ENCODE assay signal across 9 mouse cellular contexts in genomic region chr9:118556951-118557780, GRCm38 (mm10). TPM values are rescaled to one million over a fixed set of nuclear protein-coding genes. Genes with fewer than 3 reads are reported as not detected.
A peak's percentile ranks its signal among the peaks of the same experiment; 100 is the strongest.
DNase-seq lines count a peak whose midpoint lies in the region; ATAC-seq lines count a peak whose summit lies in the region.
"Had no signal": no experiment of that assay in that cellular context is flagged by ENCODE, and none has a peak within 500 bp of the region (broad histone marks: within the 10 kb centered on the region; RNA-seq: fewer than 3 reads in every experiment).

No protein-coding gene starts in this region.

- no peaks in the 10 kb centered on the region for H3K27me3 ChIP-seq in forebrain, embryonic 13.5 days
- H3K27me3 ChIP-seq in forebrain, embryonic 10.5 days (ENCODE audit: poor library complexity, severe bottlenecking): no peaks in the 10 kb centered on the region
- no peaks in the 10 kb centered on the region for H3K27me3 ChIP-seq in liver, embryonic 12.5 days (replicated peaks)
- H3K27me3 ChIP-seq: limb, embryonic 13.5 days had no signal

- no peak for ATAC-seq in forebrain, embryonic 13.5 days
- 0 out of 2 replicates have a peak, but pooled peaks have one; percentile 18 for ATAC-seq in liver, embryonic 12.5 days

- H3K4me3 ChIP-seq in forebrain, embryonic 13.5 days: no peak overlapping the region
- no peak overlapping the region for H3K4me3 ChIP-seq in forebrain, embryonic 10.5 days
- no peak overlapping the region for H3K4me3 ChIP-seq in liver, embryonic 12.5 days
- H3K4me3 ChIP-seq: limb, embryonic 13.5 days had no signal

- peak overlapping the region; percentile 59 for H3K27ac ChIP-seq in forebrain, embryonic 13.5 days
- H3K27ac ChIP-seq in forebrain, embryonic 10.5 days: no peak overlapping the region
- H3K27ac ChIP-seq in liver, embryonic 12.5 days: no peak overlapping the region
- H3K27ac ChIP-seq: limb, embryonic 13.5 days had no signal

- intact Hi-C loops in heart, postnatal 25 days (cut with DNase I): no loop called here

- no peak overlapping the region for H3K4me2 ChIP-seq in forebrain, embryonic 13.5 days
- no peak overlapping the region for H3K4me2 ChIP-seq in liver, embryonic 12.5 days
- H3K4me2 ChIP-seq: limb, embryonic 13.5 days had no signal

- 75% methylated on average over 24 of the region's 24 CpGs for WGBS in forebrain, embryonic 13.5 days
- WGBS in forebrain, embryonic 10.5 days: 90% methylated on average over 24 of the region's 24 CpGs
- 90% methylated on average over 24 of the region's 24 CpGs for WGBS in liver, embryonic 12.5 days (ENCODE audit: insufficient replicate concordance)

- no peak for DNase-seq in forebrain, embryonic 10.5 days (ENCODE audit: extremely low spot score, low spot score)
- DNase-seq in cerebellum, postnatal 14 days: peak; percentile 25 to 35
- DNase-seq in heart, postnatal 25 days (ENCODE audit: low spot score): peak; percentile 22
- no peak for DNase-seq in thymus, postnatal 25 days
- no peak for DNase-seq in natural killer cell, adult 2 months (ENCODE audit: low spot score in 2 of 2)
- DNase-seq in thymus, postnatal 14 days: no peak

- no peaks in the 10 kb centered on the region for H3K4me1 ChIP-seq in forebrain, embryonic 13.5 days
- no peaks in the 10 kb centered on the region for H3K4me1 ChIP-seq in forebrain, embryonic 10.5 days
- H3K4me1 ChIP-seq in liver, embryonic 12.5 days: no peaks in the 10 kb centered on the region
- H3K4me1 ChIP-seq: limb, embryonic 13.5 days had no signal

- H3K9me3 ChIP-seq in forebrain, embryonic 13.5 days (replicated peaks): no peaks in the 10 kb centered on the region
- H3K9me3 ChIP-seq in forebrain, embryonic 10.5 days: no peaks in the 10 kb centered on the region
- H3K9me3 ChIP-seq in liver, embryonic 12.5 days (replicated peaks): no peaks in the 10 kb centered on the region
- H3K9me3 ChIP-seq: limb, embryonic 13.5 days had no signal

- no peak overlapping the region for H3K9ac ChIP-seq in forebrain, embryonic 13.5 days
- H3K9ac ChIP-seq in liver, embryonic 12.5 days: no peak overlapping the region
- H3K9ac ChIP-seq: limb, embryonic 13.5 days had no signal

- peaks cover 85% of the 10 kb centered on the region for H3K36me3 ChIP-seq in forebrain, embryonic 13.5 days (ENCODE audit: poor library complexity, severe bottlenecking)
- H3K36me3 ChIP-seq in forebrain, embryonic 10.5 days (replicated peaks): peaks cover 96% of the 10 kb centered on the region
- peaks cover 92% of the 10 kb centered on the region for H3K36me3 ChIP-seq in liver, embryonic 12.5 days

RNA-seq across cellular contexts. Expression of gene Itga9, which starts 49.3 kb away (rescaled TPM):
- polyA plus RNA-seq in forebrain, embryonic 13.5 days (2015; fragmentation: Nextera tagmentation; extraction: Ambion mirVana): 0.48 and 0.55 TPM in 2 replicates
- 6.0 and 6.1 TPM in 2 replicates for polyA plus RNA-seq in forebrain, embryonic 10.5 days (2016; fragmentation: Nextera tagmentation; extraction: Ambion mirVana)
- 10 to 100 TPM; 65.5 to 72.7 TPM for total RNA-seq in heart, postnatal 25 days (2021)
- 6.6 and 7.4 TPM in 2 replicates for polyA plus RNA-seq in liver, embryonic 12.5 days (2016; fragmentation: Nextera tagmentation; extraction: Ambion mirVana)

RNA-seq across cellular contexts. Expression of gene Golga4, which starts 51.1 kb away (rescaled TPM):
- polyA plus RNA-seq in forebrain, embryonic 13.5 days (2015; fragmentation: Nextera tagmentation; extraction: Ambion mirVana): 54.3 and 56.1 TPM in 2 replicates
- polyA plus RNA-seq in forebrain, embryonic 10.5 days (2016; fragmentation: Nextera tagmentation; extraction: Ambion mirVana): 40.0 and 42.1 TPM in 2 replicates
- total RNA-seq in heart, postnatal 25 days (2021): 100 to 1,000 TPM; 257 to 283 TPM
- polyA plus RNA-seq in liver, embryonic 12.5 days (2016; fragmentation: Nextera tagmentation; extraction: Ambion mirVana): 27.5 and 28.2 TPM in 2 replicates

Comparison
In these comparisons a context has a peak if more than half of its experiments do, and no peak if none do; other contexts are left out.
1. DNase-seq: peak in cerebellum, postnatal 14 days (2 of 2) and heart, postnatal 25 days (single experiment); none in forebrain, embryonic 10.5 days (single experiment), thymus, postnatal 25 days (single experiment), natural killer cell, adult 2 months (0 of 2) and thymus, postnatal 14 days (single experiment).